Mouse (Mus musculus): ENCODE results near the gene Bsdc1.
A peak's percentile ranks its signal among the peaks of the same experiment; 100 is the strongest.
"Not testable (repeated sequence)": the region's sequence is repeated elsewhere in the genome, so short reads cannot be mapped to it uniquely, and the experiment has no call there.

Gene Bsdc1

GRCm38 (mm10) chr4:129461183-129461960 lies at the start of gene Bsdc1:
Bsdc1 (plus strand) TSS chr4:129461581.
- DNase-seq (ENCODE audit: low spot score), result peak; percentile 100

DNA sequence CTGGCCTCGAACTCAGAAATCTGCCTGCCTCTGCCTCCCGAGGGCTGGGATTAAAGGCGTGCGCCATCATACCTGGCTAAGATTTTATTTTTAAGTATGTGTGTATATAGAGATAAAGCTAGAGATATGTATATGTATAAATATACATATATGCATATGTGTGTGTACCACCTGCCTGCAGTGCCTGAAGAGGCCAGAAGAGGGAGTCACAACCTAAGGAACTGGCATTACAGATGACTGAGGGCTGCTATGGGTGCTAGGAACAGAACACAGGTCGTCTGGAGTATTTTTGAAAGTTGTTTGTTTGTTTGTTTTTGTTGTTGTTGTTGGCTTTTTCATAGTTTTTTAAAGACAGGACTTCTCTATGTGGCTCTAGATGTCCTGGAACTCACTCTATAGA lies 45.5 kb upstream of the Bsdc1 start:
- DNase-seq (ENCODE audit: low spot score), result no peak

DNA sequence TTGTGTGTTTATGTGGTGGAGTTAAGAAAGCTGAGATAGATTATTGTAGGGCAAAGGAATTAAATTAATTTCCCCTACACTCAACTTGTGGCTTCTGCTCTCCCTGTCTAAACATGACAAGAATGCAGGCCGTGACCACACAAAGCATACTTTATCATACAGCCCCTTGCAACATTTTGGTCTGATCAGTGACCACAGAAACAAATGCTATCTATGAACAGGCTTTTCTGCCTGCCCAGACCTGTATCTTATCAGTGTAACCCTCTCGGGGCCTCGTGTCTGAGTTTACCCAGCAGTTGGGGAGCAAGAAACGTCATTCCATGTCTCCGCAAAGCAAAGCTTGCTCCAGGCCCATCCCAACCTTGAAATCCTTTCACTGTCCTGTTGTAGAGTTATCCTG lies 44.9 kb upstream of the Bsdc1 start:
- DNase-seq (ENCODE audit: low spot score), result no peak

- no peak for DNase-seq (ENCODE audit: low spot score)
Measured at GRCm38 (mm10) chr4:129418321-129418720, 43.1 kb upstream of the Bsdc1 start.

- peak; percentile 71 for DNase-seq (ENCODE audit: low spot score)
Measured at GRCm38 (mm10) chr4:129440340-129441063, 20.9 kb upstream of the Bsdc1 start, which contains the start of gene Zbtb8b. Zbtb8b (minus strand) TSS chr4:129440853.

DNA sequence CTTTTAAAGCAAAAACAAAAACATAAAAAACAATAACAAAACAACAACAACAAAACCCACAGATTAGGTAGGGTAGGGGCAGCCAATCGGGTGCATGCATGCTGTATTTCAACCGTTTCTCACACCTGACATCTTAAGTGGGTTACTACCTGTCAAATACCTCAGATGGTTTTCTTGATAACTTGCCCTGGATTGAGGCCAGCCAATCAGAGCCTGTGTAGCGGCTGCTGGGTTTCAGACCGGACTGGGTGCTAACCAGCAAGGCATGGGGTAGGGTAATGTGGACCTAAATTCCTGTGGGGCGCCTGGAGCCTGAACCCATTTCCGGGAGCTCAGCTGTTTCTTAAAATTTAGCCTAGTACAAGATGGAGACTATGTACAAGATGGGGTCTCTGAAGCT lies 20.2 kb upstream of the Bsdc1 start:
- DNase-seq (ENCODE audit: low spot score), result no peak

DNA sequence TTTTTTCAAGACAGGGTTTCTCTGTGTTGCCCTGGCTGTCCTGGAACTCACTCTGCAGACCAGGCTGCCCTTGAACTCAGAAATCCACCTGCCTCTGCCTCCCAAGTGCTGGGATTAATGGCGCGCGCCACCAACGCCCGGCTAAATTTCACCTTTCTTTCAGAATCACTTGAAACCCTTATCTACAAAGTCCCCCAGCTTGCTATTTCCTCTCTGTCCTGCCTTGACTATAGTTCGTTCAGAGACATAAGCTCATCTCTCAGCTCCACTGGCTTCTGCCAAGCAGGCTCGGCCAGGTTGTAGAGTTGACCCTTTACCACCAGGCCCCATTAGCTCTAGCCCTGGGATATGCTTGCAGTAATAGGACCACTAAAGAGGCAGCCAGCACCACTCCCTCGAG lies 14.0 kb upstream of the Bsdc1 start:
- DNase-seq (ENCODE audit: low spot score), result no peak

GRCm38 (mm10) chr4:129447778-129448563 lies 13.4 kb upstream of the Bsdc1 start:
- DNase-seq (ENCODE audit: low spot score), result no peak

GRCm38 (mm10) chr4:129448713-129449112 lies 12.7 kb upstream of the Bsdc1 start:
- no peak for DNase-seq (ENCODE audit: low spot score)

DNA sequence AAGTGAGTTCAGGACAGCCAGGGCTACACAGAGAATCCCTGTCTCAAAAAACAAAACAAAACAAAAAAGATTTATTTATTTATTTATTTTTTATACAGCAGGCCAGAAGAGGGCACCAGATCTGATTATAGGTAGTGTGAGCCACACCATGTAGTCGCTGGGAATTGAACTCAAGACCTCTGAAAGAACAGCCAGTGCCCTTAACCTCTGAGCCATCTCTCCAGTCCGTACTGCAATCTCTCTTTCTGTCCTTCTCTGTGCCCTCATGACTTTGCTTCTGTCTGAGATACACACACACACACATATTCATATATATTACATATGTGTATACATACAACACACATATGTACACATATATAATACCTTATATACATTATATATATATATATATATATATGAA lies 10.5 kb upstream of the Bsdc1 start:
- no peak for DNase-seq (ENCODE audit: low spot score)

GRCm38 (mm10) chr4:129451471-129452169 lies 9.8 kb upstream of the Bsdc1 start:
- no peak for DNase-seq (ENCODE audit: low spot score)

- peak; percentile 66 for DNase-seq (ENCODE audit: low spot score)
Measured at GRCm38 (mm10) chr4:129455265-129455664, 6.1 kb upstream of the Bsdc1 start.

DNA sequence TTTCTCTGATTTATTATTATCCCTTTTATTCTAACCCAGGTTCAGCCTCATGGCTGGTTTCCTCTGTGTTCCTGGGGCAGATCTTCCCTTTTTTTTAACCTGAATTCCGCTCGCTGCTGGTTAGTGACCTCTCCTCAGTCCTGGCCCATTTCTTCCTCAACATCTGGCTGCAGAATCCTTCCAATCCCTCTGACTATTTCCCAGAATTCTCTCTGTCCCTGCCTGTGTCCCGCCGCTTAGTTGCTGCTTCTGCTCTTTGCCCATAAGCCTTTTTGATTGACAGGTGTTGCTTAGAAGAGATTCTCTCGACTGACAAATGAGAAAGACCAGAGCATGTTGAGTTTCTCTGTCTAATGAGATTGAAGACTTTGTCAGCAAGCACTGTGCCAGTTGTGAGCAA lies 5.3 kb upstream of the Bsdc1 start:
- no peak for DNase-seq (ENCODE audit: low spot score)

DNA sequence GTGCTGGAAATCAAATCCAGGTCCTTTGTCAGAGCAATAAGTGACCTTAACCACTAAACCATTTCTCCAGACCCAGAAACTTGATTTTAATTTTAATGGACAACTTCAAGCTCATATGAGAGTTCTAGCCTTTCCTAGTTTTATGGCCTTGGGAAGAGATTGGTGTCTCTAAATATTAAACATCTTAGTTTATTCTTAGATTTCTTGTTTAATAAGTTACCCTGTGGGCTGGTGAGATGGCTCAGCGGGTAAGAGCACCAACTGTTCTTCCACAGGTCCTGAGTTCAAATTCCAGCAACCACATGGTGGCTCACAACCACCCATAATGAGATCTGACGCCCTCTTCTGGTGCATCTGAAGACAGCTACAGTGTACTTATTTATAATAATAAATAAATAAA lies 4.1 kb upstream of the Bsdc1 start:
- DNase-seq (ENCODE audit: low spot score), result not testable (repeated sequence)

- DNase-seq (ENCODE audit: low spot score), result no peak
Measured at GRCm38 (mm10) chr4:129459726-129460125, 1.7 kb upstream of the Bsdc1 start.

GRCm38 (mm10) chr4:129460827-129461182 lies 576 bp upstream of the Bsdc1 start:
- DNase-seq (ENCODE audit: low spot score), result no peak

GRCm38 (mm10) chr4:129462118-129462517 lies 737 bp downstream of the Bsdc1 start:
- DNase-seq (ENCODE audit: low spot score), result no peak

DNA sequence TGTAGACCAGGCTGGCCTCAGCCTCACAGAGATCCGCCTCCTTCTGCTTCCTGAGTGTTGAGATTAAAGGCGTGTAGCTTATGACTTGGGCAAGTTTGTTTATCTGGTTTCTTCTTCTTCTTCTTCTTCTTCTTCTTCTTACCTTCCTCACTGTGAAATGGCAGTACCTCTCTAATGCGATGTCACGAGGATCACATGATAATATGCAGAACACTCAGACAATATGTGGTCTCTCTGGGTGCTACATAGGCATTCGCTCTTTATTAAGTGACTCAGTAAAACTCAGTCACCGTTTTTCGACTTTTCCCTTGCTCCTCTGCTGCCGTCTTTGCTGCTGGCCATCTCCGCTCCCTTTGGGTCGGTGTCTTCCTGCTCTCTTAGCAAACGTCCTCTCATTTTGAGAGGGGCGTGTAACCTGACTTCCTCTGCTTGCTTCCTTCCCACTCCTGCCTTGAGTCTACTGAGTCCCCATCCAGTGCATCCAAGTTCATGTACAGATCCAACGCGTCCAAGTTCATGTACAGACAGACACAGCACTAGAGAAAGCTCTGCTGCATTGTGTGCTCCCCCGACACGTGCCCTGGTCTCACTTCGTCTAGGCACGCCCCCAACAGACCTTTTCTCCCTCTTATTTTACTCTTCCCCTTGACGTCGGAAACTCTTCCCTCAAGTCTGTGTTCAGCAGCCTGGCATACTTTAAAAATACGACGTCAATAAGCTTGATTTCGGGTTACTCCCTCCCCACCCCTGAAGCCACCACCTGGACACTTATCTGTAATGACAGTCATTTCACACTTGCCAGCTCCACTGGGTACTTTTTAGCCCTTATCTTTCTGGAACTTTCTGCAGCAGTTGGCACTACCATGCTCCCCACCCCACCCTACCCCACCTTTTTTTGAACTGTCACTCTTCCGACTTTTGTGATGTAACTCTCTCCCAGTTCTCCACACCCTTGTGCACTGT lies 2.0 kb downstream of the Bsdc1 start:
- no peak for DNase-seq (ENCODE audit: low spot score)

GRCm38 (mm10) chr4:129464286-129464815 lies 3.0 kb downstream of the Bsdc1 start:
- no peak for DNase-seq (ENCODE audit: low spot score)

DNA sequence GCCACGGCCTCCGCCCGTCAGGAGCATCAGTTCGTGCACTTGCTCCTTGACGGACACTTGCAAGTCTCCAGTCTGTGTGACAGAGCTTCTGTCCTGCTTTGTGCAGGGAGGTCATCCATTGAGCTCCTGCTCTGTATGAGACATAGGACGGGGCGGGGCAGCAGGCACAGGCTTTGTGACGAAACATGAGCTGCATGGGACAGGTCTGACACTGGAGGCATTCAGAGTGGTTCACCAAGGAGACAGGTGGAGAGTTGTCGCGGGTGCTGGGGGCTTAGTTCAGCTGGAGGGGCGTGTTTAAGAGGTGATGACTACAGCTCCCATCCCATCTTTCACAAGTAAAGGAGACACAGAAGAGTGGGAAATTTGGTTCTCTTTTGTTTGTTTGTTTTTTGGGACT lies 14.7 kb downstream of the Bsdc1 start:
- DNase-seq (ENCODE audit: low spot score), result no peak

DNA sequence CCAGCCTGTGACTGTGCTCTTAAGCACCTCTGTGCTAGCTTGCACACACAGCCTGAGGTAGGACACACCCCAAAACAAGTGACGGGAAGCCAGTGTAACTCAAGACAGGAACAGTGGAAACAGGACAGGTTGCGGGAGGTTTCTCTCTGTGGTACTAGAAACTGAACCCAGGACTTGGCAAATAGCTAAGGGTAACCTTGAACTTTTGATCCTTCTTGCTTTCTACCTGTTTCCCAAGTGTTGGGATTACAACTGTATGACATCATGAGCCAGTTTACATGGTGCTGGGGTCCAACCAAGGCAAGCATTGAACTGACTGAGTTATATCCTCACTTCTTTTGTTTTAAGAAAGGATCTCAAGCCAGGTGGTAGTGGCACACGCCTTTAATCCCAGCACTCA lies 18.5 kb downstream of the Bsdc1 start:
- DNase-seq (ENCODE audit: low spot score), result no peak

All from left cerebral cortex, adult 11 months (tissue).